In the genomic region with DNA sequence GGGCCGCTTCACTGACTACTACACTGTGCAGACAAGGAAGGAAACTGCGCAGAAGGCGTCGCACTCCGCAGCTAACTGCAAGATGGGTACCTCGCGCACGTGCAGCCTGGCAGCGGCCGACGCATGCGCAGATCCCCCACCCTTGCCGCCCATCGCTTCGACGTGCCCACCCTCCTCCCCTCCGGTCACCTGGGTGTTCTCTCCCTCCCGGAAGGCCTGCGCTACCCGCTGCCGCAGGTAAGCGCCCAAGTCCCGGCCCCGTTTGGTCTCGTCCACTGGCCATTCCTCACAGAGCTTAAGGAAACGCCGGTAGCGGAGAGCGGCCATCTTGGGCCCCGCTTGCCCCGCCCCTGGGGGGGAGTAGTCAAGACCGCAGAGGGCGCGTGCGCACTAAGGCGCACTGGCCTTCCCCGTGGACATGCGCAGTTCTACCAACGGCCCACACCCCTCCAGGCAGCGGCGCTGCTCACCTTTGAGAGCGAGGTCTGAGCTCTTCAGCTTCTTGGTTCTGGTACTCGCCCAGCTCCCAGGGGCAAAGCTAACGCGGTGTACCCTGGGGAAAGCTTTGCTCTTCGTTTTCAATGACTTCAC, we compare ENCODE assay signal across 1 mouse cellular context.
TF ChIP-seq lines count a peak whose summit lies in the region.

A gene (minus strand): TSS at position 366 of the 591 bp plus-strand sequence.

TF ChIP-seq in MEL, 35 proteins besides CTCF, POLR2A, EP300 and RAD21 (continued from another document):
- no peak for TF ChIP-seq POLR2AphosphoS5 (IDR thresholded peaks at IDR 0.05; ENCODE audit: borderline replicate concordance, low read depth, low read length)
- TF ChIP-seq CHD2 (IDR thresholded peaks at IDR 0.05; ENCODE audit: low read length): no peak
- no peak for TF ChIP-seq JUND (IDR thresholded peaks at IDR 0.05; ENCODE audit: low read depth, low read length)
- TF ChIP-seq MYC (IDR thresholded peaks at IDR 0.05; ENCODE audit: low read depth, low read length): peak; percentile 84; the same call in 1 of the 2 replicates
- no peak for TF ChIP-seq MYB (IDR thresholded peaks at IDR 0.05; ENCODE audit: low read depth, low read length)
- no peak for TF ChIP-seq MAFK (IDR thresholded peaks at IDR 0.05; ENCODE audit: borderline replicate concordance, low read depth, low read length)
- no peak for TF ChIP-seq UBTF (IDR thresholded peaks at IDR 0.05; ENCODE audit: borderline replicate concordance, insufficient read depth, low read depth, low read length)
- peak; percentile 31; the same call in 1 of the 2 replicates for TF ChIP-seq USF1 (IDR thresholded peaks at IDR 0.05; ENCODE audit: low read depth, low read length)
- no peak for TF ChIP-seq CHD1 (IDR thresholded peaks at IDR 0.05; ENCODE audit: low read depth, low read length)
- no peak for TF ChIP-seq TAL1 (IDR thresholded peaks at IDR 0.05; ENCODE audit: low read length)
- no peak for TF ChIP-seq ZNF384 (IDR thresholded peaks at IDR 0.05; ENCODE audit: low read depth, low read length)
- TF ChIP-seq TCF12 (IDR thresholded peaks at IDR 0.05; ENCODE audit: low read depth, low read length): peak; percentile 41; the same call in 1 of the 2 replicates
- TF ChIP-seq GABPA (IDR thresholded peaks at IDR 0.05; ENCODE audit: low read depth, low read length): no peak
